Mouse (Mus musculus) left cerebral cortex, adult 2 months (tissue): ENCODE measurements around the gene Arf5. TPM values are rescaled to one million over a fixed set of nuclear protein-coding genes. Genes with fewer than 3 reads are reported as not detected.

Source experiments
- DNase-seq, 2 experiments: peaks; one replicate each; pipeline ENCODE4 v3.0.0; 2021 to 2022; ENCODE audit warnings: low spot score in 2 of 2, mixed read lengths in 1 of 2; ENCODE audit errors: extremely low spot score in 1 of 2
- H3K27ac ChIP-seq: fragments of 200-600 bp; 2 replicates; pipeline ENCODE4 v1.8.1; 2022
- H3K4me3 ChIP-seq: fragments of 200-600 bp; 2 replicates; pipeline ENCODE4 v1.8.1; 2022
- CTCF ChIP-seq: fragments of 200-600 bp; IDR thresholded peaks from 2 replicates; pipeline ENCODE4 v1.8.1; 2022; ENCODE audit warnings: antibody characterized with exemption, mild to moderate bottlenecking, moderate library complexity
- intact Hi-C: fragments of 180-260 bp; cut with DNase I; formaldehyde crosslinking; loops from one replicate; pipeline ENCODE4 v1.15.1; 2025
- total RNA-seq, 2 experiments: library from RNA; stranded (reverse); gene quantifications; 2 replicates each; pipeline ENCODE4 v1.2.3; 2021

Arf5 gene
- total RNA-seq, 2 experiments from 2014 or later: 263 TPM

DNA sequence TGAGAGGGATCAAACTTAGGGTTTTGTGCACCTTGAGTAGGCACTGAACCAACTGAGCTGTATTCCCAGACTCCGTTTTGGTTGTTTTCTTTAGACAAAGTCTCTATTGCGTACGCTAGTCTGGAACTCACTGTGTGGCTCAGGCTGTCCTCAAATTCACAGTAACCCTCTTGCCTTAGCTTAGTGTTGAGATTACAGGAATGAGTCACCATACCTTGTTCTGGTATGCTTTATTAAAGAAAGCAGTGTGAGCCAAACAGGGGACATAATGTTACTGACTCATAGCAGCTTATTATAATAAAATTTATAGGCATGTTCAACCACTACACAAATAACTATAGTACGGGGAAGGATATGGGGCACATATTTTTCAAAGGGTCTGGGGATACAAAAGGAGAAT, 50.9 kb downstream of the Arf5 start:
- DNase-seq: no peak
- TF ChIP-seq CTCF: no peak
- Histone ChIP-seq H3K27ac (no peak overlapping the region), H3K4me3 (no peak overlapping the region)
- intact Hi-C loops: no loop called here

- no peak for DNase-seq
- H3K4me3 ChIP-seq: no peak within 1 kb of the TSS
- intact Hi-C loops: loop anchor here (5.0 kb wide), 1 partner anchor 213 kb away; no protein-coding TSS in a partner anchor
- TF ChIP-seq CTCF: no peak
- H3K27ac ChIP-seq: no peak within 1 kb of the TSS
These were observed 51.5 kb downstream of the Arf5 start, which contains the start of gene Snd1 for GRCm38 (mm10) chr6:28474839-28475238. Gene Snd1 (plus strand): TSS chr6:28475139.

Other genes starting within 250 kb of the Arf5 start
- 10 to 100 TPM; 20.9 to 24.5 TPM for gene Zfp800, start 25.6 kb upstream of the Arf5 start, total RNA-seq
- not detected for gene Fscn3, start 4.2 kb downstream of the Arf5 start, total RNA-seq
- 10 to 100 TPM; 20.9 to 25.7 TPM for gene Gcc1, start 4.8 kb downstream of the Arf5 start, total RNA-seq
- gene Pax4, start 25.8 kb downstream of the Arf5 start, total RNA-seq: not detected
- 10 to 100 TPM; 76.7 to 77.9 TPM for gene Snd1, start 51.6 kb downstream of the Arf5 start, total RNA-seq